ENCODE assay signal across 9 mouse cellular contexts in genomic region chr3:95450408-95450807, GRCm38 (mm10). TPM values are rescaled to one million over a fixed set of nuclear protein-coding genes. Genes with fewer than 3 reads are reported as not detected.
DNase-seq lines count a peak whose midpoint lies in the region; ATAC-seq and TF ChIP-seq lines count a peak whose summit lies in the region.
"Had no signal": no experiment of that assay in that cellular context is flagged by ENCODE, and none has a peak within 500 bp of the region (broad histone marks: within the 10 kb centered on the region; RNA-seq: fewer than 3 reads in every experiment).

No protein-coding gene starts in this region.

- H3K36me3 ChIP-seq in heart, postnatal 0 days (replicated peaks; ENCODE audit: control insufficient read depth, insufficient read depth, low read length): peaks cover 56% of the 10 kb centered on the region
- peaks cover 28 to 58% of the 10 kb centered on the region in 2 experiments for H3K36me3 ChIP-seq in CH12.LX (replicated peaks in 1 of 2; ENCODE audit: control insufficient read depth in 1 of 2, insufficient read depth in 1 of 2, low read length in 1 of 2)
- peaks cover 55% of the 10 kb centered on the region for H3K36me3 ChIP-seq in limb, embryonic 10.5 days

- H3K4me2 ChIP-seq in heart, postnatal 0 days (ENCODE audit: low read depth, low read length): no peak overlapping the region
- no peak overlapping the region for H3K4me2 ChIP-seq in CH12.LX (ENCODE audit: insufficient read depth, low read depth, poor library complexity, severe bottlenecking)
- H3K4me2 ChIP-seq: midbrain, embryonic 12.5 days had no signal

- peak; percentile 70 for ATAC-seq in heart, postnatal 0 days (ENCODE audit: insufficient read depth, low read depth)

- no peak for TF ChIP-seq EP300 in heart, postnatal 0 days (IDR thresholded peaks at IDR 0.05; ENCODE audit: low read depth)
- no peak for TF ChIP-seq EP300 in CH12.LX (IDR thresholded peaks at IDR 0.05; ENCODE audit: low read length)

- no peak overlapping the region for H3K27ac ChIP-seq in heart, postnatal 0 days (ENCODE audit: low read depth)
- H3K27ac ChIP-seq in CH12.LX (ENCODE audit: insufficient read depth, low read depth): no peak overlapping the region
- no peak overlapping the region for H3K27ac ChIP-seq in limb, embryonic 10.5 days
- H3K27ac ChIP-seq: midbrain, embryonic 12.5 days had no signal

- H3K79me2 ChIP-seq in CH12.LX (replicated peaks; ENCODE audit: control insufficient read depth, extremely low read depth, insufficient read depth, poor library complexity, severe bottlenecking): peaks cover 2% of the 10 kb centered on the region; the same call in 1 of the 2 replicates

- no peak overlapping the region for H3K9ac ChIP-seq in heart, postnatal 0 days (replicated peaks; ENCODE audit: low read depth, low read length)
- H3K9ac ChIP-seq in CH12.LX (ENCODE audit: insufficient read depth, low read depth): no peak overlapping the region
- H3K9ac ChIP-seq: midbrain, embryonic 12.5 days had no signal

- no peak overlapping the region for H3K4me3 ChIP-seq in heart, postnatal 0 days (ENCODE audit: low read depth, low read length)
- no peak overlapping the region for H3K4me3 ChIP-seq in CH12.LX (replicated peaks in 1 of 3; ENCODE audit: low read depth in 2 of 3, low read length in 2 of 3, poor library complexity in 1 of 3)
- no peak overlapping the region for H3K4me3 ChIP-seq in limb, embryonic 10.5 days
- H3K4me3 ChIP-seq: midbrain, embryonic 12.5 days had no signal

- no peaks in the 10 kb centered on the region for H3K27me3 ChIP-seq in heart, postnatal 0 days (ENCODE audit: control insufficient read depth, insufficient read depth, low read length)
- no peaks in the 10 kb centered on the region for H3K27me3 ChIP-seq in CH12.LX (replicated peaks)
- H3K27me3 ChIP-seq in limb, embryonic 10.5 days (ENCODE audit: low read depth, poor library complexity, severe bottlenecking): no peaks in the 10 kb centered on the region
- H3K27me3 ChIP-seq: midbrain, embryonic 12.5 days had no signal

- peak; percentile 64 for DNase-seq in heart, postnatal 0 days (ENCODE audit: low spot score)
- no peak for DNase-seq in heart, postnatal 25 days (ENCODE audit: low spot score)
- peak; percentile 66 for DNase-seq in CH12.LX (ENCODE audit: extremely low read depth)
- DNase-seq in c-Kit-negative CD71-positive TER-119-positive erythroid progenitor cells, embryonic 14.5 days (ENCODE audit: low read depth, low spot score): peak; percentile 51
- DNase-seq in heart, postnatal 10 days: peak; percentile 56 to 75
- DNase-seq in limb, embryonic 10.5 days (ENCODE audit: low spot score): peak; percentile 47
- peak; percentile 80 for DNase-seq in naive thymus-derived CD4-positive, alpha-beta T cell, adult 2 months (ENCODE audit: low read depth)
- peak; percentile 61 for DNase-seq in thymus, postnatal 4 days

- intact Hi-C loops in heart, postnatal 25 days (cut with DNase I): loop anchor here (2.0 kb wide), 1 partner anchor 102 kb away; no protein-coding TSS in a partner anchor
- intact Hi-C loops in heart, postnatal 10 days (cut with DNase I): loop anchor here (1.0 kb wide), 1 partner anchor 101 kb away; no protein-coding TSS in a partner anchor

- 38% methylated on average over 1 of the region's 1 CpGs for WGBS in heart, postnatal 0 days
- WGBS in limb, embryonic 10.5 days: 65% methylated on average over 1 of the region's 1 CpGs

- no peaks in the 10 kb centered on the region for H3K9me3 ChIP-seq in heart, postnatal 0 days (replicated peaks; ENCODE audit: control insufficient read depth, low read length)
- H3K9me3 ChIP-seq in CH12.LX (replicated peaks; ENCODE audit: low read length): no peaks in the 10 kb centered on the region
- no peaks in the 10 kb centered on the region for H3K9me3 ChIP-seq in limb, embryonic 10.5 days (replicated peaks)
- H3K9me3 ChIP-seq: midbrain, embryonic 12.5 days had no signal

- peak; percentile 69 for TF ChIP-seq RAD21 in CH12.LX (IDR thresholded peaks at IDR 0.05; ENCODE audit: low read depth, low read length)

- no peak for TF ChIP-seq POLR2A in CH12.LX (IDR thresholded peaks at IDR 0.05; ENCODE audit: low read depth, low read length)

- H3K4me1 ChIP-seq in heart, postnatal 0 days (ENCODE audit: control insufficient read depth, insufficient read depth): peaks cover 2% of the 10 kb centered on the region; the same call in 1 of the 2 replicates
- H3K4me1 ChIP-seq in CH12.LX (ENCODE audit: control insufficient read depth in 1 of 2, insufficient read depth in 2 of 2): peaks cover 0 to 5% of the 10 kb centered on the region in 2 experiments; a peak in 1 of 4 replicates
- no peaks in the 10 kb centered on the region for H3K4me1 ChIP-seq in limb, embryonic 10.5 days
- H3K4me1 ChIP-seq: midbrain, embryonic 12.5 days had no signal

- dilution Hi-C loops in CH12.LX (cut with MboI; ENCODE audit: extremely low pct_ligation_motif_present, extremely low pct_unique_long_range_greater_than_20kb, low sequenced_read_pairs): no loop called here

- in situ Hi-C loops in CH12.LX (cut with MboI; ENCODE audit: low pct_ligation_motif_present, low pct_unique_long_range_greater_than_20kb, low sequenced_read_pairs): no loop called here

- TF ChIP-seq CTCF in heart, postnatal 0 days (IDR thresholded peaks at IDR 0.05; ENCODE audit: low read depth): peak; percentile 84
- peak; percentile 69 to 95 for TF ChIP-seq CTCF in CH12.LX (conservative IDR thresholded peaks at IDR 0.05 in 1 of 2, IDR thresholded peaks at IDR 0.05 in 1 of 2; ENCODE audit: low read depth in 2 of 2, low read length in 2 of 2)

TF ChIP-seq in CH12.LX, 34 proteins besides CTCF, POLR2A, EP300 and RAD21:
- TF ChIP-seq PAX5 (IDR thresholded peaks at IDR 0.05; ENCODE audit: low read length): no peak
- TF ChIP-seq ZC3H11A (IDR thresholded peaks at IDR 0.05; ENCODE audit: low read depth, low read length): no peak
- no peak for TF ChIP-seq POLR2AphosphoS2 (IDR thresholded peaks at IDR 0.05; ENCODE audit: low read depth, low read length)
- no peak for TF ChIP-seq TCF12 (IDR thresholded peaks at IDR 0.05; ENCODE audit: low read depth, low read length)
- no peak for TF ChIP-seq USF2 (conservative IDR thresholded peaks at IDR 0.05; ENCODE audit: low read depth, low read length)
- no peak for TF ChIP-seq MEF2A (IDR thresholded peaks at IDR 0.05; ENCODE audit: borderline replicate concordance, low read depth, low read length)
- TF ChIP-seq ZKSCAN1 (IDR thresholded peaks at IDR 0.05; ENCODE audit: borderline replicate concordance, low read depth, low read length): peak; percentile 54; the same call in 1 of the 2 replicates
- no peak for TF ChIP-seq TBP (conservative IDR thresholded peaks at IDR 0.05; ENCODE audit: low read depth, low read length)
- no peak for TF ChIP-seq HCFC1 (IDR thresholded peaks at IDR 0.05; ENCODE audit: low read depth, low read length)
- TF ChIP-seq MXI1 (IDR thresholded peaks at IDR 0.05; ENCODE audit: low read depth, low read length): no peak
- no peak for TF ChIP-seq E2F4 (IDR thresholded peaks at IDR 0.05; ENCODE audit: insufficient replicate concordance, low read depth, low read length)
- TF ChIP-seq RCOR1 (conservative IDR thresholded peaks at IDR 0.05; ENCODE audit: low read depth, low read length): no peak
- no peak for TF ChIP-seq SIN3A (IDR thresholded peaks at IDR 0.05; ENCODE audit: low read length)
- no peak for TF ChIP-seq NRF1 (IDR thresholded peaks at IDR 0.05; ENCODE audit: low read depth, low read length)
- TF ChIP-seq MAZ (IDR thresholded peaks at IDR 0.05; ENCODE audit: low read depth, low read length): no peak
- no peak for TF ChIP-seq CHD1 (IDR thresholded peaks at IDR 0.05; ENCODE audit: low read depth, low read length)
- TF ChIP-seq UBTF (IDR thresholded peaks at IDR 0.05; ENCODE audit: low read depth, low read length): no peak
- TF ChIP-seq ETS1 (conservative IDR thresholded peaks at IDR 0.05; ENCODE audit: low read depth, low read length): no peak
- TF ChIP-seq SMC3 (IDR thresholded peaks at IDR 0.05; ENCODE audit: low read depth, low read length): peak; percentile 72
- TF ChIP-seq MYC (IDR thresholded peaks at IDR 0.05; ENCODE audit: low read depth, low read length): peak; percentile 98
- no peak for TF ChIP-seq GABPA (IDR thresholded peaks at IDR 0.05; ENCODE audit: insufficient replicate concordance, low read depth, low read length)
- no peak for TF ChIP-seq ZNF384 (IDR thresholded peaks at IDR 0.05; ENCODE audit: low read depth, low read length)
- no peak for TF ChIP-seq CHD2 (IDR thresholded peaks at IDR 0.05; ENCODE audit: low read length)
TF ChIP-seq in CH12.LX: peak in this region for 3.

RNA-seq across cellular contexts. Expression of gene Arnt, which starts 16.2 kb away (rescaled TPM):
- total RNA-seq in heart, postnatal 0 days (2014; rRNA removed; ENCODE audit: low replicate concordance): 20.6 and 22.4 TPM in 2 replicates
- 20.1 and 23.0 TPM in 2 replicates for polyA plus RNA-seq in heart, postnatal 0 days (2015; fragmentation: Nextera tagmentation; extraction: Ambion mirVana)
- 10 to 100 TPM; 40.8 to 43.6 TPM for total RNA-seq in heart, postnatal 25 days (2021)
- 11.4 and 12.4 TPM in 2 replicates for total RNA-seq in CH12.LX (2012; rRNA removed)
- total RNA-seq in CH12.LX (2014; rRNA removed): 13.2 and 13.5 TPM in 2 replicates
- polyA plus RNA-seq in CH12.LX (2012; ENCODE audit: insufficient read length, low read depth): 24.9 and 27.7 TPM in 2 replicates
- total RNA-seq in heart, postnatal 10 days (2021): 10 to 100 TPM; 53.0 to 56.1 TPM
- polyA plus RNA-seq in limb, embryonic 10.5 days (2016; fragmentation: Nextera tagmentation; extraction: Ambion mirVana): 32.3 and 43.5 TPM in 2 replicates

RNA-seq across cellular contexts. Expression of gene 4930558C23Rik, which starts 47.8 kb away (rescaled TPM):
- total RNA-seq in heart, postnatal 0 days (2014; rRNA removed; ENCODE audit: low replicate concordance): not detected in 2 replicates
- not detected in 2 replicates for polyA plus RNA-seq in heart, postnatal 0 days (2015; fragmentation: Nextera tagmentation; extraction: Ambion mirVana)
- total RNA-seq in heart, postnatal 25 days (2021): not detected
- total RNA-seq in CH12.LX (2012; rRNA removed): not detected in 2 replicates
- not detected in 2 replicates for total RNA-seq in CH12.LX (2014; rRNA removed)
- not detected in 2 replicates for polyA plus RNA-seq in CH12.LX (2012; ENCODE audit: insufficient read length, low read depth)
- not detected for total RNA-seq in heart, postnatal 10 days (2021)
- not detected in 2 replicates for polyA plus RNA-seq in limb, embryonic 10.5 days (2016; fragmentation: Nextera tagmentation; extraction: Ambion mirVana)
- polyA plus RNA-seq: midbrain, embryonic 12.5 days had no signal

RNA-seq across cellular contexts. Expression of gene Ctsk, which starts 48.6 kb away (rescaled TPM):
- 5.4 and 11.6 TPM in 2 replicates for total RNA-seq in heart, postnatal 0 days (2014; rRNA removed; ENCODE audit: low replicate concordance)
- 18.9 and 19.7 TPM in 2 replicates for polyA plus RNA-seq in heart, postnatal 0 days (2015; fragmentation: Nextera tagmentation; extraction: Ambion mirVana)
- 10 to 100 TPM in 1 of 2 experiments, 1 to 10 TPM in 1; 8.7 to 10.9 TPM for total RNA-seq in heart, postnatal 25 days (2021)
- total RNA-seq in CH12.LX (2012; rRNA removed): 0.13 TPM in 1 of 2 replicates, not detected in the other
- total RNA-seq in CH12.LX (2014; rRNA removed): not detected in 2 replicates
- 0.20 TPM in 1 of 2 replicates, not detected in the other for polyA plus RNA-seq in CH12.LX (2012; ENCODE audit: insufficient read length, low read depth)
- 10 to 100 TPM; 17.5 to 17.9 TPM for total RNA-seq in heart, postnatal 10 days (2021)
- 3.4 and 4.2 TPM in 2 replicates for polyA plus RNA-seq in limb, embryonic 10.5 days (2016; fragmentation: Nextera tagmentation; extraction: Ambion mirVana)
